Mouse (Mus musculus): ENCODE measurements around the gene Foxg1. TPM values are rescaled to one million over a fixed set of nuclear protein-coding genes. Genes with fewer than 3 reads are reported as not detected.

Foxg1 gene
- polyA plus RNA-seq (2012; rRNA removed), result 69.6 and 135 TPM in 2 replicates

DNA sequence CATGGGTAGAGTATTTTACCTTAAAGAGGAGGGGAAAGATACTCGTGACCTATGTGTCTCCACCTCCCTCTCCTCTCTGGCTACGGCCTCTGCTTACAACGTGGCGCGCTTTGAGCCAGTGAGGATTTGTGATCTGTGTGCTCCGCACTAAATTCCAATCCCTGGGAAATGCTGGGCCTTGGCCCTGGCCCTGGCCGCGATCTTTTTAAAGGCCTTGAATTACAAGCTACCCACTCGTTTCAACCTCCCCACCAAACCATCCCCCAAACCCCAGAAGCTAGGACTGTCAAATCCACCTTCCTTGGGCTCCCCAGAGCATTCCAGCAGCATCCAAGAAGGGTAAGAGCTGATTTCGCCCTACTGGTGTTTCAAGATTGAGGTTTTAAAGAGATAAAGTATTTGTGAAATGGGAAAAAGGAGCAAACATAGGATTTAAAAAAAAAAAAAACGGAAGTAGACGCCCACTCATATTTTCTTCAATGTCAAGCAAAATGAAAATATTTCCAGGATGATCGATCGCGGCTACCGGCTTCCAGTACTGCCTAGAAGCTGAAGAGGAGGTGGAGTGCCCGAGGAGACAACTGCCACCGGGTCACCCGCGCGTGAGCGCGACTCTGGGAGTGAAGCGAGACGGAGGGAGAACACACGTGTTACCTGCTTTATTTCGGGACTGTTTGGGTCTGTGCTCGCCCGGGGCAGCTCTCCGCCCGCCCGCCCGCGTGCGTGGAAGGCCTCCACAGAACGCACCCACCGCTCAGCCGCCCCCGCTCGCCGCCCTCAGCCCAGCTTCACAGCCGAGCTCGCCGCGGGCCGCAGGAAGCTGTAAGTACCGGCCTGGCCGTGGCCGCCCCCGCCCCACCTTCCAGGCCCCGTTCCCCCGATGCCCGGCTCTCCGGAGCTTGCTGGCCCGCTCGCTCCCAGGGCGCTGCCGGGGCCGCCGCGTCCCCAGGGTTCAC is at the start of gene Foxg1:
Foxg1 (plus strand) TSS at position 96 of the 956 bp plus-strand sequence.

GRCm38 (mm10) chr12:49384876-49385630 is 2.6 kb downstream of the Foxg1 start, which contains the start of gene Gm43517:
Gene Gm43517, plus strand, starts transcription at chr12:49385174.

Other genes with a start within 250 kb of the Foxg1 start
- gene Gm43517, start 2.5 kb downstream of the Foxg1 start, polyA plus RNA-seq (2012; rRNA removed), result 3.4 and 3.6 TPM in 2 replicates

All from central nervous system, embryonic 18 days (tissue).